Mouse (Mus musculus): Measurements from ENCODE around the gene Taf1.

Taf1 gene

GRCm38 (mm10) chrX:101532347-101533221 lies at the start of gene Taf1:
Taf1 (plus strand) TSS chrX:101532734.
- DNase-seq (ENCODE audit: low spot score): peak; percentile 72

GRCm38 (mm10) chrX:101486487-101487152 lies 45.9 kb upstream of the Taf1 start:
- DNase-seq (ENCODE audit: low spot score): peak; percentile 6

GRCm38 (mm10) chrX:101504636-101505035 lies 27.9 kb upstream of the Taf1 start:
- DNase-seq (ENCODE audit: low spot score): no peak

GRCm38 (mm10) chrX:101515710-101516109 lies 16.8 kb upstream of the Taf1 start:
- no peak for DNase-seq (ENCODE audit: low spot score)

GRCm38 (mm10) chrX:101518006-101518405 lies 14.5 kb upstream of the Taf1 start:
- no peak for DNase-seq (ENCODE audit: low spot score)

- DNase-seq (ENCODE audit: low spot score): no peak
Observed at GRCm38 (mm10) chrX:101522027-101522426, 10.5 kb upstream of the Taf1 start.

- no peak for DNase-seq (ENCODE audit: low spot score)
Observed at GRCm38 (mm10) chrX:101527356-101527755, 5.2 kb upstream of the Taf1 start.

- no peak for DNase-seq (ENCODE audit: low spot score)
Observed at GRCm38 (mm10) chrX:101585455-101585854, 52.9 kb downstream of the Taf1 start.

- no peak for DNase-seq (ENCODE audit: low spot score)
Observed at GRCm38 (mm10) chrX:101616183-101616582, 83.6 kb downstream of the Taf1 start.

GRCm38 (mm10) chrX:101617889-101618288 lies 85.4 kb downstream of the Taf1 start:
- no peak for DNase-seq (ENCODE audit: low spot score)

GRCm38 (mm10) chrX:101620317-101620716 lies 87.8 kb downstream of the Taf1 start:
- DNase-seq (ENCODE audit: low spot score): no peak

- DNase-seq (ENCODE audit: low spot score): no peak
Observed at GRCm38 (mm10) chrX:101622539-101622938, 90.0 kb downstream of the Taf1 start.

GRCm38 (mm10) chrX:101636821-101637525 lies 104.4 kb downstream of the Taf1 start:
- peak; percentile 6 for DNase-seq (ENCODE audit: low spot score)

- no peak for DNase-seq (ENCODE audit: low spot score)
Observed at GRCm38 (mm10) chrX:101638856-101639255, 106.3 kb downstream of the Taf1 start.

GRCm38 (mm10) chrX:101639306-101639705 lies 106.8 kb downstream of the Taf1 start:
- no peak for DNase-seq (ENCODE audit: low spot score)

- peak; percentile 62 for DNase-seq (ENCODE audit: low spot score)
Observed at GRCm38 (mm10) chrX:101639741-101640166, 107.2 kb downstream of the Taf1 start, which contains the start of gene Ogt. Ogt (plus strand) TSS chrX:101640060.

- peak; percentile 5 for DNase-seq (ENCODE audit: low spot score)
Observed at GRCm38 (mm10) chrX:101640194-101641160, 107.9 kb downstream of the Taf1 start.

GRCm38 (mm10) chrX:101641161-101641530 lies 108.6 kb downstream of the Taf1 start:
- DNase-seq (ENCODE audit: low spot score): no peak

- no peak for DNase-seq (ENCODE audit: low spot score)
Observed at GRCm38 (mm10) chrX:101642091-101642490, 109.6 kb downstream of the Taf1 start.

- no peak for DNase-seq (ENCODE audit: low spot score)
Observed at GRCm38 (mm10) chrX:101645286-101645685, 112.8 kb downstream of the Taf1 start.

- no peak for DNase-seq (ENCODE audit: low spot score)
Observed at GRCm38 (mm10) chrX:101646621-101647020, 114.1 kb downstream of the Taf1 start.
